Mouse (Mus musculus) hindbrain, embryonic 12.5 days (tissue): Measurements from ENCODE around the gene Lrrc71. TPM values are rescaled to one million over a fixed set of nuclear protein-coding genes. Genes with fewer than 3 reads are reported as not detected.

Experiments
- ATAC-seq: fragments of 200-750 bp; cut with Nextera tagmentation; 2 replicates; pipeline ENCODE4 v1.8.0; 2017; ENCODE audit warnings: moderate TSS enrichment; ENCODE audit not compliant: low FRiP score
- H3K27ac ChIP-seq: fragments of 300-500 bp; sonication (generic); 2 replicates; pipeline ENCODE4 v1.5.1; 2016; ENCODE audit warnings: mild to moderate bottlenecking
- H3K27me3 ChIP-seq: fragments of 300-500 bp; sonication (generic); 2 replicates; pipeline ENCODE4 v1.6.1; 2016; ENCODE audit warnings: mild to moderate bottlenecking
- H3K36me3 ChIP-seq: fragments of 300-500 bp; sonication (generic); 2 replicates; pipeline ENCODE4 v1.6.1; 2016; ENCODE audit warnings: mild to moderate bottlenecking
- H3K4me1 ChIP-seq: fragments of 300-500 bp; sonication (generic); 2 replicates; pipeline ENCODE4 v1.6.1; 2016
- H3K4me2 ChIP-seq: fragments of 300-500 bp; sonication (generic); replicated peaks from 2 replicates; pipeline ENCODE4 v1.6.1; 2016; ENCODE audit warnings: mild to moderate bottlenecking
- H3K4me3 ChIP-seq: fragments of 300-500 bp; sonication (generic); 2 replicates; pipeline ENCODE4 v1.5.1; 2016; ENCODE audit warnings: mild to moderate bottlenecking
- H3K9ac ChIP-seq: fragments of 300-500 bp; sonication (generic); 2 replicates; pipeline ENCODE4 v1.6.1; 2016; ENCODE audit warnings: mild to moderate bottlenecking, moderate library complexity
- H3K9me3 ChIP-seq: fragments of 300-500 bp; sonication (generic); replicated peaks from 2 replicates; pipeline ENCODE4 v1.6.1; 2016; ENCODE audit warnings: mild to moderate bottlenecking
- WGBS: fragments of 180-500 bp; shearing (Covaris S2); methylation state at CpG from one replicate; pipeline ENCODE4 v1.1.7; 2016; 5-methylcytosine and 5-hydroxymethylcytosine counted together
- polyA plus RNA-seq: library from polyadenylated mRNA; unstranded; fragments of >200 nt; fragmentation: Nextera tagmentation; extraction: Ambion mirVana; gene quantifications from 2 replicates; pipeline ENCODE4 v1.2.1, GENCODE M21; 2016

Lrrc71 gene
- 0.90 and 1.2 TPM in 2 replicates for polyA plus RNA-seq

GRCm38 (mm10) chr3:87748431-87748830 lies at the start of gene Lrrc71:
TSS of gene Lrrc71 (minus strand) at chr3:87748625.
- Histone ChIP-seq H3K36me3 (no peaks in the 10 kb centered on the region), H3K9ac (no peak within 1 kb of the TSS), H3K4me1 (peaks cover 10% of the 10 kb centered on the region), H3K27ac (no peak within 1 kb of the TSS), H3K4me2 (no peak within 1 kb of the TSS), H3K4me3 (no peak within 1 kb of the TSS), H3K9me3 (no peaks in the 10 kb centered on the region), H3K27me3 (peaks cover 2% of the 10 kb centered on the region; the same call in 1 of the 2 replicates)
- ATAC-seq: 0 out of 2 replicates have a peak, but pooled peaks have one; percentile 15
- 48% methylated on average over 13 of the region's 13 CpGs for WGBS

- H3K4me1 ChIP-seq: peaks cover 37% of the 10 kb centered on the region
- H3K27ac ChIP-seq: no peak within 1 kb of the TSS
- H3K27me3 ChIP-seq: peaks cover 100% of the 10 kb centered on the region
- WGBS: under 1% methylated on average over 29 of the region's 29 CpGs
- H3K9me3 ChIP-seq: no peaks in the 10 kb centered on the region
- peak within 1 kb of the TSS; percentile 28 for H3K4me3 ChIP-seq
- peak within 1 kb of the TSS; percentile 54 for H3K4me2 ChIP-seq
- H3K9ac ChIP-seq: peak within 1 kb of the TSS; percentile 49
- no peaks in the 10 kb centered on the region for H3K36me3 ChIP-seq
- ATAC-seq: no peak
Measured at GRCm38 (mm10) chr3:87796736-87797334, 48.4 kb upstream of the Lrrc71 start, which contains the start of gene Insrr. TSS of gene Insrr (plus strand) at chr3:87796951.

GRCm38 (mm10) chr3:87795336-87796277 lies 47.2 kb upstream of the Lrrc71 start:
- H3K9ac ChIP-seq: peak overlapping the region; percentile 40
- peaks cover 99% of the 10 kb centered on the region for H3K27me3 ChIP-seq
- peak overlapping the region; percentile 49 for H3K4me2 ChIP-seq
- peak overlapping the region; percentile 36 for H3K4me3 ChIP-seq
- no peak for ATAC-seq
- no peaks in the 10 kb centered on the region for H3K36me3 ChIP-seq
- H3K27ac ChIP-seq: no peak overlapping the region
- peaks cover 37% of the 10 kb centered on the region for H3K4me1 ChIP-seq
- H3K9me3 ChIP-seq: no peaks in the 10 kb centered on the region
- WGBS: 14% methylated on average over 33 of the region's 33 CpGs

- ATAC-seq: peak; percentile 53
- Histone ChIP-seq H3K4me2 (peak within 1 kb of the TSS; percentile 49), H3K9ac (peak within 1 kb of the TSS; percentile 40), H3K27ac (no peak within 1 kb of the TSS), H3K4me3 (peak within 1 kb of the TSS; percentile 36), H3K4me1 (peaks cover 40% of the 10 kb centered on the region), H3K9me3 (no peaks in the 10 kb centered on the region), H3K27me3 (peaks cover 92% of the 10 kb centered on the region), H3K36me3 (no peaks in the 10 kb centered on the region)
- 1% methylated on average over 41 of the region's 47 CpGs for WGBS
Measured at GRCm38 (mm10) chr3:87794922-87795325, 46.5 kb upstream of the Lrrc71 start, which contains the start of gene Ntrk1. TSS of gene Ntrk1 (minus strand) at chr3:87795162.

GRCm38 (mm10) chr3:87789768-87790167 lies 41.3 kb upstream of the Lrrc71 start:
- Histone ChIP-seq H3K27ac (no peak overlapping the region), H3K9me3 (no peaks in the 10 kb centered on the region), H3K27me3 (peaks cover 46% of the 10 kb centered on the region), H3K4me2 (no peak overlapping the region), H3K9ac (no peak overlapping the region), H3K4me3 (no peak overlapping the region), H3K36me3 (no peaks in the 10 kb centered on the region), H3K4me1 (peaks cover 27% of the 10 kb centered on the region)
- WGBS: 38% methylated on average over 5 of the region's 5 CpGs
- ATAC-seq: peak; percentile 48; the same call in 1 of the 2 replicates

DNA sequence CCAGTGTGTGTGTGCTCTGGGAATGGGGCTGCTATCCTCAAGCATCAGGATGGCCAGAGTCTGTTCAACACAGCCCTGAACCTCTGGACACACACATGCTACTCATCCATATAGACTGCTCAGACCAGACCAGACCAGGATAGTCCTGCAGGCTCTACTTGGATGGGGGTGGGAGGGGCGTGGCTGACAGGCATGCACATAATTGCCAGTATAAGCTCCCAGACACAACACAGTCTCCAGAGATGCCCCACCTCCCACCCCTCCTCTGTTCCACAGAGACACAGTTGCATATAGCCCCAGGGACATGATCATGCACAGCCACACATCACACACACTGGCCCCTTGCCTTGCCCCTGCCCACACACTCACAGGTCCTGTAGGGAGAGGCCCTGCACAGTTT lies 40.8 kb upstream of the Lrrc71 start:
- no peak overlapping the region for H3K27ac ChIP-seq
- no peak overlapping the region for H3K4me2 ChIP-seq
- WGBS: 63% methylated on average over 1 of the region's 1 CpGs
- H3K36me3 ChIP-seq: no peaks in the 10 kb centered on the region
- peaks cover 22% of the 10 kb centered on the region for H3K4me1 ChIP-seq
- H3K27me3 ChIP-seq: peaks cover 40% of the 10 kb centered on the region
- no peak overlapping the region for H3K9ac ChIP-seq
- ATAC-seq: peak; percentile 48
- no peaks in the 10 kb centered on the region for H3K9me3 ChIP-seq
- H3K4me3 ChIP-seq: no peak overlapping the region

DNA sequence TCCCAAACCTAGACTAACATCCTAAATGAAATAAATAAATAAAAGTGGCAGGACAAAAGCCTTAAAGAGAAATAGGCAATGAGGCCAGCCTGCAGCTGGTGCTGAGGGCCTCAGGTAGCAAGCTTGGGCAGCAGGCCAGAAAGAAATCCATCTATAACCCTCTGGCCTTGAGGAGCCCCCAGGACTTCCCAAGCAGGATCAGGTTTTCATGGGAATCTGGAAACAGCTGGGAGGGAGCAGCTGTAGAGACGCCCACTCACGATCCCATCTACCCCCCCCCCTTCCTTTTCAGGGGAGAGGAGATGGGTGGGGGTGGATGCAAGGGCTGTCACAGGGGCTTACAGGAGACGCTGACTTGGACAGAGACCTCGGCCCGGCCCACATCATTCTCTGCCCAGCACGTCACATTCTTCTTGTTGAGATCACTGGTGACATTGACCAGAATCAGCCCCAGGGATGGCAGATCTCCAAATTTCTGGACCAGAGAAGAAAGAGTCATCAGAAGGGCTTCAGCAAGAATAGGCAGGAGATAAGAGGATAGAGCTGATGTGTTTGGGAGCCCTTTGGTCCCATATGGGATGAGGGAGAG lies 37.3 kb upstream of the Lrrc71 start:
- 58% methylated on average over 6 of the region's 6 CpGs for WGBS

DNA sequence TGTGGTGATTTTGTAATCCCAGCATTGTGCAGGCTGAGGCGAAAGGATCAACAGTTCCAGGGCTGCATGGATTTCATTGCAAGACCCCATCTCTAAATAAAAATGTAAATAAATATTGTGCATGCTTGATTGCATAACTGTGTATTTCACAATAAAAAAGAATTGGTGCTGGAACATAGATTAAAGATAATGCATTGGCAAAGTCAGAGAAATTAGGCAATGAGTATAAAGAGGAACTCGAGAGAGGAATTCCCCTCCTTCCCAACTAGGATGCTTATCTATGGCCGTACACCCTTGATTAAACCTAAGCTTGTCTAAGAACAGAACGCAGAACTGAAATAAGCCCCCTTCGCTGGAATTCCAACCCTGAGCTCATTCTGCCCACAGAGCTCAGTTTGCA lies 36.7 kb upstream of the Lrrc71 start:
- ATAC-seq: no peak
- Histone ChIP-seq H3K9ac (no peak overlapping the region), H3K27me3 (peaks cover 8% of the 10 kb centered on the region; the same call in 1 of the 2 replicates), H3K36me3 (no peaks in the 10 kb centered on the region), H3K4me1 (peaks cover 20% of the 10 kb centered on the region), H3K4me2 (no peak overlapping the region), H3K4me3 (no peak overlapping the region), H3K9me3 (no peaks in the 10 kb centered on the region), H3K27ac (0 out of 2 replicates have a peak overlapping the region, but pooled peaks have one; percentile 2)
- 86% methylated on average over 5 of the region's 5 CpGs for WGBS

More for the DNA sequence above, 37.3 kb upstream of the Lrrc71 start:
- H3K4me1 ChIP-seq: peaks cover 21% of the 10 kb centered on the region
- no peak overlapping the region; the same call in 1 of the 2 replicates for H3K27ac ChIP-seq
- peaks cover 8% of the 10 kb centered on the region; the same call in 1 of the 2 replicates for H3K27me3 ChIP-seq
- no peak overlapping the region for H3K4me2 ChIP-seq
- no peak for ATAC-seq
- no peak overlapping the region for H3K4me3 ChIP-seq
- H3K36me3 ChIP-seq: no peaks in the 10 kb centered on the region
- no peaks in the 10 kb centered on the region for H3K9me3 ChIP-seq
- H3K9ac ChIP-seq: no peak overlapping the region

- no peak overlapping the region for H3K4me3 ChIP-seq
- peaks cover 13% of the 10 kb centered on the region for H3K27me3 ChIP-seq
- H3K36me3 ChIP-seq: no peaks in the 10 kb centered on the region
- H3K4me1 ChIP-seq: peaks cover 20% of the 10 kb centered on the region
- H3K4me2 ChIP-seq: no peak overlapping the region
- no peak for ATAC-seq
- no peak overlapping the region for H3K9ac ChIP-seq
- H3K9me3 ChIP-seq: no peaks in the 10 kb centered on the region
- no peak overlapping the region for H3K27ac ChIP-seq
- WGBS: 83% methylated on average over 25 of the region's 25 CpGs
Measured at GRCm38 (mm10) chr3:87783282-87784023, 35.0 kb upstream of the Lrrc71 start.

- Histone ChIP-seq H3K4me2 (no peak overlapping the region), H3K9ac (no peak overlapping the region), H3K27me3 (peaks cover 28% of the 10 kb centered on the region), H3K4me3 (no peak overlapping the region), H3K27ac (peak overlapping the region; percentile 72), H3K36me3 (no peaks in the 10 kb centered on the region), H3K4me1 (peaks cover 43% of the 10 kb centered on the region), H3K9me3 (no peaks in the 10 kb centered on the region)
- 21% methylated on average over 2 of the region's 2 CpGs for WGBS
- peak; percentile 59 for ATAC-seq
Measured at GRCm38 (mm10) chr3:87779086-87779485, 30.7 kb upstream of the Lrrc71 start.

GRCm38 (mm10) chr3:87778283-87778682 lies 29.9 kb upstream of the Lrrc71 start:
- 47% methylated on average over 23 of the region's 23 CpGs for WGBS
- no peak overlapping the region for H3K4me2 ChIP-seq
- H3K4me1 ChIP-seq: peaks cover 49% of the 10 kb centered on the region
- ATAC-seq: peak; percentile 4; the same call in 1 of the 2 replicates
- H3K27ac ChIP-seq: peak overlapping the region; percentile 72
- no peak overlapping the region for H3K9ac ChIP-seq
- peaks cover 28% of the 10 kb centered on the region for H3K27me3 ChIP-seq
- H3K4me3 ChIP-seq: no peak overlapping the region
- no peaks in the 10 kb centered on the region for H3K9me3 ChIP-seq
- no peaks in the 10 kb centered on the region for H3K36me3 ChIP-seq
